Mouse (Mus musculus): ENCODE data around the gene Cep63.

- TF ChIP-seq POLR2A (IDR thresholded peaks at IDR 0.05; ENCODE audit: borderline replicate concordance, control insufficient read depth, low read depth, low read length) = no peak
- TF ChIP-seq CTCF (IDR thresholded peaks at IDR 0.05; ENCODE audit: control insufficient read depth, insufficient read depth, low read length) = no peak
Measured at GRCm38 (mm10) chr9:102626839-102627225, 498 bp upstream of the Cep63 start.
